Mouse (Mus musculus): ENCODE results near the gene Nat8f6.

GRCm38 (mm10) chr6:85823382-85824090 is 2.8 kb upstream of the Nat8f6 start:
- TF ChIP-seq CTCF (IDR thresholded peaks at IDR 0.05; ENCODE audit: borderline replicate concordance, extremely low read depth, insufficient read depth, insufficient read length), result no peak
- TF ChIP-seq POLR2A (IDR thresholded peaks at IDR 0.05; ENCODE audit: borderline replicate concordance, extremely low read depth, insufficient read depth, insufficient read length, poor library complexity, severe bottlenecking), result no peak
